Mouse (Mus musculus): ENCODE results near the gene Sorl1. TPM values are rescaled to one million over a fixed set of nuclear protein-coding genes. Genes with fewer than 3 reads are reported as not detected.

Sorl1 gene
- total and polyA plus RNA-seq, 3 experiments: 2.5 to 12.3 (median 6.3) TPM

GRCm38 (mm10) chr9:42115078-42115477 is 9.0 kb downstream of the Sorl1 start:
- H3K79me2 ChIP-seq (replicated peaks; ENCODE audit: control insufficient read depth, extremely low read depth, insufficient read depth, poor library complexity, severe bottlenecking): no peaks in the 10 kb centered on the region
- H3K4me3 ChIP-seq (replicated peaks in 1 of 3; ENCODE audit: low read depth in 2 of 3, low read length in 2 of 3, poor library complexity in 1 of 3): no peak overlapping the region
- peaks cover 0 to 28% of the 10 kb centered on the region in 2 experiments; a peak in 2 of 4 replicates for H3K4me1 ChIP-seq (ENCODE audit: control insufficient read depth in 1 of 2, insufficient read depth in 2 of 2)
- no peak overlapping the region for H3K27ac ChIP-seq (ENCODE audit: insufficient read depth, low read depth)
- dilution Hi-C loops (cut with MboI; ENCODE audit: extremely low pct_ligation_motif_present, extremely low pct_unique_long_range_greater_than_20kb, low sequenced_read_pairs): no loop called here
- no peak for DNase-seq (ENCODE audit: extremely low read depth)
- TF ChIP-seq E2F4 (IDR thresholded peaks at IDR 0.05; ENCODE audit: insufficient replicate concordance, low read depth, low read length) (no peak), GABPA (IDR thresholded peaks at IDR 0.05; ENCODE audit: insufficient replicate concordance, low read depth, low read length) (no peak), SMC3 (IDR thresholded peaks at IDR 0.05; ENCODE audit: low read depth, low read length) (no peak), TBP (conservative IDR thresholded peaks at IDR 0.05; ENCODE audit: low read depth, low read length) (no peak), ELF1 (IDR thresholded peaks at IDR 0.05; ENCODE audit: low read depth, low read length) (no peak)
- peaks cover 0 to 8% of the 10 kb centered on the region in 2 experiments for H3K36me3 ChIP-seq (replicated peaks in 1 of 2; ENCODE audit: control insufficient read depth in 1 of 2, insufficient read depth in 1 of 2, low read length in 1 of 2)
- H3K27me3 ChIP-seq (replicated peaks): no peaks in the 10 kb centered on the region
- in situ Hi-C loops (cut with MboI; ENCODE audit: low pct_ligation_motif_present, low pct_unique_long_range_greater_than_20kb, low sequenced_read_pairs): no loop called here
- no peak overlapping the region for H3K9ac ChIP-seq (ENCODE audit: insufficient read depth, low read depth)
- no peaks in the 10 kb centered on the region for H3K9me3 ChIP-seq (replicated peaks; ENCODE audit: low read length)
- H3K4me2 ChIP-seq (ENCODE audit: insufficient read depth, low read depth, poor library complexity, severe bottlenecking): no peak overlapping the region

GRCm38 (mm10) chr9:42113316-42113715 is 10.8 kb downstream of the Sorl1 start:
- H3K79me2 ChIP-seq (replicated peaks; ENCODE audit: control insufficient read depth, extremely low read depth, insufficient read depth, poor library complexity, severe bottlenecking): no peaks in the 10 kb centered on the region
- H3K9ac ChIP-seq (ENCODE audit: insufficient read depth, low read depth): no peak overlapping the region
- TF ChIP-seq KAT2A (IDR thresholded peaks at IDR 0.05; ENCODE audit: insufficient replicate concordance, low read length) (no peak), POLR2A (IDR thresholded peaks at IDR 0.05; ENCODE audit: low read depth, low read length) (no peak), RAD21 (IDR thresholded peaks at IDR 0.05; ENCODE audit: low read depth, low read length) (no peak), TBP (conservative IDR thresholded peaks at IDR 0.05; ENCODE audit: low read depth, low read length) (no peak), MEF2A (IDR thresholded peaks at IDR 0.05; ENCODE audit: borderline replicate concordance, low read depth, low read length) (no peak), SIN3A (IDR thresholded peaks at IDR 0.05; ENCODE audit: low read length) (no peak), ELF1 (IDR thresholded peaks at IDR 0.05; ENCODE audit: low read depth, low read length) (no peak), GABPA (IDR thresholded peaks at IDR 0.05; ENCODE audit: insufficient replicate concordance, low read depth, low read length) (no peak), NRF1 (IDR thresholded peaks at IDR 0.05; ENCODE audit: low read depth, low read length) (no peak), BHLHE40 (IDR thresholded peaks at IDR 0.05; ENCODE audit: low read depth, low read length) (no peak), ETS1 (conservative IDR thresholded peaks at IDR 0.05; ENCODE audit: low read depth, low read length) (no peak), CHD1 (IDR thresholded peaks at IDR 0.05; ENCODE audit: low read depth, low read length) (no peak), NELFE (IDR thresholded peaks at IDR 0.05; ENCODE audit: low read depth, low read length) (no peak), TCF12 (IDR thresholded peaks at IDR 0.05; ENCODE audit: low read depth, low read length) (no peak), RCOR1 (conservative IDR thresholded peaks at IDR 0.05; ENCODE audit: low read depth, low read length) (no peak), E2F4 (IDR thresholded peaks at IDR 0.05; ENCODE audit: insufficient replicate concordance, low read depth, low read length) (no peak), ZC3H11A (IDR thresholded peaks at IDR 0.05; ENCODE audit: low read depth, low read length) (no peak), ZMIZ1 (IDR thresholded peaks at IDR 0.05; ENCODE audit: low read depth, low read length) (no peak), ZKSCAN1 (IDR thresholded peaks at IDR 0.05; ENCODE audit: borderline replicate concordance, low read depth, low read length) (no peak)
- in situ Hi-C loops (cut with MboI; ENCODE audit: low pct_ligation_motif_present, low pct_unique_long_range_greater_than_20kb, low sequenced_read_pairs) (no loop called here), dilution Hi-C loops (cut with MboI; ENCODE audit: extremely low pct_ligation_motif_present, extremely low pct_unique_long_range_greater_than_20kb, low sequenced_read_pairs) (no loop called here)
- peaks cover 0 to 45% of the 10 kb centered on the region in 2 experiments; a peak in 2 of 4 replicates for H3K4me1 ChIP-seq (ENCODE audit: control insufficient read depth in 1 of 2, insufficient read depth in 2 of 2)
- no peak overlapping the region for H3K27ac ChIP-seq (ENCODE audit: insufficient read depth, low read depth)
- no peaks in the 10 kb centered on the region for H3K27me3 ChIP-seq (replicated peaks)
- peaks cover 0 to 5% of the 10 kb centered on the region in 2 experiments for H3K36me3 ChIP-seq (replicated peaks in 1 of 2; ENCODE audit: control insufficient read depth in 1 of 2, insufficient read depth in 1 of 2, low read length in 1 of 2)
- H3K9me3 ChIP-seq (replicated peaks; ENCODE audit: low read length): no peaks in the 10 kb centered on the region
- DNase-seq (ENCODE audit: extremely low read depth): no peak
- H3K4me3 ChIP-seq (replicated peaks in 1 of 3; ENCODE audit: low read depth in 2 of 3, low read length in 2 of 3, poor library complexity in 1 of 3): no peak overlapping the region
- no peak overlapping the region for H3K4me2 ChIP-seq (ENCODE audit: insufficient read depth, low read depth, poor library complexity, severe bottlenecking)

Measured in CH12.LX (cell line).